Mouse (Mus musculus) heart, embryonic 11.5 days (tissue): ENCODE data around the gene Tns1. TPM values are rescaled to one million over a fixed set of nuclear protein-coding genes. Genes with fewer than 3 reads are reported as not detected.
A peak's percentile ranks its signal among the peaks of the same experiment; 100 is the strongest.
"Not testable (repeated sequence)": the region's sequence is repeated elsewhere in the genome, so short reads cannot be mapped to it uniquely, and the experiment has no call there.

ENCODE experiments used
- ATAC-seq: fragments of 200-750 bp; cut with Nextera tagmentation; replicated peaks from 2 replicates; pipeline ENCODE4 v1.8.0; 2017; ENCODE audit warnings: moderate library complexity; ENCODE audit not compliant: insufficient number of reproducible peaks, low FRiP score, low TSS enrichment
- H3K27ac ChIP-seq: fragments of 300-500 bp; sonication (generic); 2 replicates; pipeline ENCODE4 v1.5.1; 2014; ENCODE audit warnings: mild to moderate bottlenecking, low read depth, low read length
- H3K27me3 ChIP-seq: fragments of 300-500 bp; sonication (generic); 2 replicates; pipeline ENCODE4 v1.6.1; 2014; ENCODE audit warnings: mild to moderate bottlenecking, low read length, mixed read lengths; ENCODE audit not compliant: control insufficient read depth, insufficient read depth
- H3K36me3 ChIP-seq: fragments of 300-500 bp; sonication (generic); 2 replicates; pipeline ENCODE4 v1.6.1; 2014; ENCODE audit warnings: mild to moderate bottlenecking, low read length, moderate library complexity, mixed read lengths; ENCODE audit not compliant: control insufficient read depth, insufficient read depth
- H3K4me1 ChIP-seq: fragments of 300-500 bp; sonication (generic); 2 replicates; pipeline ENCODE4 v1.6.1; 2014; ENCODE audit warnings: low read length; ENCODE audit not compliant: control insufficient read depth, insufficient read depth
- H3K4me2 ChIP-seq: fragments of 300-500 bp; sonication (generic); 2 replicates; pipeline ENCODE4 v1.6.1; 2014; ENCODE audit warnings: mild to moderate bottlenecking, moderate library complexity
- H3K4me3 ChIP-seq: fragments of 300-500 bp; sonication (generic); 2 replicates; pipeline ENCODE4 v1.5.1; 2014; ENCODE audit warnings: low read depth, low read length
- H3K9ac ChIP-seq: fragments of 300-500 bp; sonication (generic); 2 replicates; pipeline ENCODE4 v1.6.1; 2014; ENCODE audit warnings: mild to moderate bottlenecking, low read depth, low read length, moderate library complexity
- H3K9me3 ChIP-seq: fragments of 300-500 bp; sonication (generic); replicated peaks from 2 replicates; pipeline ENCODE4 v1.6.1; 2016; ENCODE audit warnings: low read length; ENCODE audit not compliant: control insufficient read depth
- WGBS: fragments of 180-500 bp; shearing (Covaris S2); extraction: QIAGEN DNeasy Blood & Tissue Kit; methylation state at CpG from one replicate; pipeline ENCODE4 v1.1.7; 2014; ENCODE audit not compliant: insufficient replicate concordance; 5-methylcytosine and 5-hydroxymethylcytosine counted together
- polyA plus RNA-seq: library from polyadenylated mRNA; unstranded; fragments of >200 nt; fragmentation: Nextera tagmentation; extraction: Ambion mirVana; gene quantifications from 2 replicates; pipeline ENCODE4 v1.2.1, GENCODE M21; 2014

The Tns1 gene
- polyA plus RNA-seq, 1 experiment from 2014 or later, result 75.6 TPM

DNA sequence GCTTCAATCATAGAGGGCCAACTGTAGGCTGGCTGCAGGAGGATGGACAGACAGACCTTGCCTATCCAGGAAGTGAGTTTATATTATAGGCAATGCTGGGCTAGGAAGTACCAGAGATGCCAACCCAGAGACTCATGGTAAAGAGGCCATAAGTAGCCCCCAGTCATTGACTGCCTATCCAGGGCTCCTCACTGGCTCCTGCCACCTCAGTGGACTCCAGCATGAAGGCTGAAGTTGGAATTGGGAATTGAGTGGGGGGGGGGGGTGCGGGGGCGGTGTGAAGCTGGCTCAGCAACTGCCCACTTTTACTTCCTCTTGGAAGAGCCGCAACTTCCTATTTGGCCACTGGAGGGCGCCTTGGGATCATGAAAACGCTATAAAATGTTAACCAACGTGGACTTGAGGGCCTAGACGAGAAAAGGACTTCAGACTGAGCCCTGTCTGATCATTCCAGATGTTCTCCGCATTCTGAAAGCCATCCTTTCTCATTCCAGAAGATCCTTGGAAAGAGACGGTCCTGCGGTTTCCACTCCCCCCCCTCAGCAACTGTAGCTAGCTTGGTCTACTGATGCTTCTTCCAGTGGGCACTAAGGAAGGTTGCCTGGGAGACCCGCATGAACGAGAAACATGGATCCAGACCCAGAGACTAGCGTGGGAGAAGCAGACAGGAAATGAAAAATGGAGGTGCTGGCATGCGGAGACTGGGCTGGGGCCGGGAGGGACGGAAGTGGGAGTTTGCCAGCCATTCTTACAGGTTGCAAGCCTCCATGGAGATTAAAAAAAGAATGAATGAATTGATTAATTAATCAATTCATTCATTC is 221.9 kb downstream of the Tns1 start:
- Histone ChIP-seq H3K4me1 (peaks cover 13% of the 10 kb centered on the region), H3K9me3 (no peaks in the 10 kb centered on the region), H3K4me2 (peak overlapping the region; percentile 27; the same call in 1 of the 2 replicates), H3K27me3 (no peaks in the 10 kb centered on the region), H3K9ac (0 out of 2 replicates have a peak overlapping the region, but pooled peaks have one; percentile 36), H3K4me3 (no peak overlapping the region), H3K36me3 (no peaks in the 10 kb centered on the region; the same call in 1 of the 2 replicates), H3K27ac (peak overlapping the region; percentile 8; the same call in 1 of the 2 replicates)
- 16% methylated on average over 16 of the region's 16 CpGs for WGBS
- ATAC-seq, result no peak

GRCm38 (mm10) chr1:73901496-73901899 is 222.8 kb downstream of the Tns1 start:
- ATAC-seq, result no peak
- H3K4me2 ChIP-seq, result no peak overlapping the region
- H3K36me3 ChIP-seq, result no peaks in the 10 kb centered on the region
- no peaks in the 10 kb centered on the region for H3K27me3 ChIP-seq
- no peak overlapping the region for H3K9ac ChIP-seq
- H3K9me3 ChIP-seq, result no peaks in the 10 kb centered on the region
- H3K4me3 ChIP-seq, result no peak overlapping the region
- WGBS, result 5% methylated on average over 3 of the region's 3 CpGs
- H3K4me1 ChIP-seq, result peaks cover 13% of the 10 kb centered on the region
- no peak overlapping the region for H3K27ac ChIP-seq

DNA sequence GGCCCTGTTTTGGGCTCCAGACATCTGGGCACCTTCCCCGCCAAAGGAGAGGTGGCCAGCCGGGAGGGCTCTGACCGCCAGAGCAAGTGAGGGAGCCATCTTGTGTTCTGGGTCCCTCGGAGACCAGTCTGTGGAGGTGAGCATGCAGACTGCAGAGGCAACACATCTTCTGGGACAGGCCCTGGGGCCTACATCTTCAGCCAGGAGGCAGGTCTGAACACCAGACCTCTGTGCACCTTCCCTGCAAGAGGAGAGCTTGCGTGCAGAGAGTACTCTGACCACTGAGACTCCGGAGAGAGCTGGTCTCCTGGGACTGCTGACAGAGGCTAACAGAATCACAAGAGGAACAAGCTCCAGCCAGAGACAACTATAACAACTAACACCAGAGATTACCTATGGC is 228.8 kb downstream of the Tns1 start:
- not testable (repeated sequence) for ATAC-seq, H3K27ac ChIP-seq, H3K4me3 ChIP-seq, H3K9me3 ChIP-seq, H3K9ac ChIP-seq, H3K4me2 ChIP-seq, H3K27me3 ChIP-seq, H3K4me1 ChIP-seq, H3K36me3 ChIP-seq
- WGBS, result 89% methylated on average over 6 of the region's 6 CpGs

DNA sequence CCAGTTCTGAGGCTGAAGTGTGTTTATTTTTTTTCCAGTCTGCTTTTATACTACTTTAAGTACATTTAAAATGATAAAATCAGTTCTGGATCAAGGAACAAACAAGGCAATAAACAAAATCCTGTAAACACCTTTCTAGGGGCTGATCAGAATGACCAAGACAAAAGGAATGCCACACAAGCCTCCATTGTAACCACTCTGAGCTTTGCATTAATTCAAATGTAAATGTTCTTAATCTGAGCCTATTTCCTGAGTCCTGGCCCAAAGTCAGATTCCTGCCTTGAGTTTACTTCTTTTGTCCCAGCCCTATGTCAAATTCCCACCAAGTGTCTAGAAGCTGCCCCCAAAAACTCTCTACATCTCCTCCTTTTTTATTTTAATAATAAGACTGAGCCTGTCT is 243.5 kb downstream of the Tns1 start:
- Histone ChIP-seq H3K9ac (no peak overlapping the region), H3K27me3 (no peaks in the 10 kb centered on the region), H3K4me3 (no peak overlapping the region), H3K27ac (no peak overlapping the region), H3K36me3 (no peaks in the 10 kb centered on the region), H3K9me3 (no peaks in the 10 kb centered on the region; the same call in 1 of the 2 replicates), H3K4me2 (no peak overlapping the region), H3K4me1 (no peaks in the 10 kb centered on the region)
- no peak for ATAC-seq

GRCm38 (mm10) chr1:73875676-73876218 is 248.5 kb downstream of the Tns1 start:
- Histone ChIP-seq H3K36me3 (no peaks in the 10 kb centered on the region), H3K9ac (no peak overlapping the region), H3K4me3 (no peak overlapping the region), H3K27me3 (no peaks in the 10 kb centered on the region), H3K4me2 (no peak overlapping the region), H3K9me3 (no peaks in the 10 kb centered on the region), H3K27ac (no peak overlapping the region), H3K4me1 (no peaks in the 10 kb centered on the region)
- no peak for ATAC-seq
- WGBS, result 20% methylated on average over 1 of the region's 1 CpGs

DNA sequence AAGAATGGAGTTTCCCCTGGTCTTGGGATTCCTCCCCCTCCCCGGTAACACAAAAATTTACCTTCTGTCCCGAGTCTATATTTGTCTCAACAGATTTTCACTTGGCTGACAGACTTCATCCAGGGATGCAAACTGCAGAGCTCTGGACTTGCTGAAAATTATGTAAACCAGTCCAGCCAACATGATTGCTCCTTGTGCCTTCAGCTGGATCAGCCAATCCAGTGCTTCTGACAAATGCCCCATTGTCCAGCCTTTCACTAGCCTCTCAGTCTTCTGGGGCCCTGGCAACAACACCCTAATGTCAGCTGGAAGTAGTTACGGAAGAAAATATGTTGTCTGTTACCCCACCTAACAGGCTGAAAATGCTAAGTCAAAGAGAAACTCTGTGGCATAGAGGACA is 259.9 kb downstream of the Tns1 start:
- Histone ChIP-seq H3K9ac (no peak overlapping the region), H3K4me3 (no peak overlapping the region), H3K36me3 (no peaks in the 10 kb centered on the region), H3K27ac (no peak overlapping the region), H3K4me2 (no peak overlapping the region), H3K9me3 (no peaks in the 10 kb centered on the region), H3K27me3 (no peaks in the 10 kb centered on the region), H3K4me1 (no peaks in the 10 kb centered on the region)
- 69% methylated on average over 3 of the region's 3 CpGs for WGBS
- no peak for ATAC-seq

GRCm38 (mm10) chr1:73863074-73863431 is 261.2 kb downstream of the Tns1 start:
- Histone ChIP-seq H3K4me3 (peak overlapping the region; percentile 20; the same call in 1 of the 2 replicates), H3K27ac (no peak overlapping the region), H3K27me3 (no peaks in the 10 kb centered on the region), H3K36me3 (no peaks in the 10 kb centered on the region), H3K4me2 (peak overlapping the region; percentile 58), H3K9me3 (no peaks in the 10 kb centered on the region), H3K9ac (peak overlapping the region; percentile 31; the same call in 1 of the 2 replicates), H3K4me1 (no peaks in the 10 kb centered on the region)
- 33% methylated on average over 11 of the region's 11 CpGs for WGBS
- no peak for ATAC-seq

- peak; percentile 91 for ATAC-seq
- peaks cover 1% of the 10 kb centered on the region for H3K27me3 ChIP-seq
- H3K27ac ChIP-seq, result no peak overlapping the region
- H3K4me2 ChIP-seq, result peak overlapping the region; percentile 58
- H3K9me3 ChIP-seq, result no peaks in the 10 kb centered on the region
- H3K4me1 ChIP-seq, result no peaks in the 10 kb centered on the region
- peak overlapping the region; percentile 20; the same call in 1 of the 2 replicates for H3K4me3 ChIP-seq
- 12% methylated on average over 15 of the region's 15 CpGs for WGBS
- no peaks in the 10 kb centered on the region for H3K36me3 ChIP-seq
- H3K9ac ChIP-seq, result peak overlapping the region; percentile 31; the same call in 1 of the 2 replicates
Observed at GRCm38 (mm10) chr1:73862323-73863073, 261.8 kb downstream of the Tns1 start.
